Mouse (Mus musculus): ENCODE results near the gene Rap1gap2. TPM values are rescaled to one million over a fixed set of nuclear protein-coding genes. Genes with fewer than 3 reads are reported as not detected.

Gene Rap1gap2
- polyA plus RNA-seq, 1 experiment: 9.9 TPM

DNA sequence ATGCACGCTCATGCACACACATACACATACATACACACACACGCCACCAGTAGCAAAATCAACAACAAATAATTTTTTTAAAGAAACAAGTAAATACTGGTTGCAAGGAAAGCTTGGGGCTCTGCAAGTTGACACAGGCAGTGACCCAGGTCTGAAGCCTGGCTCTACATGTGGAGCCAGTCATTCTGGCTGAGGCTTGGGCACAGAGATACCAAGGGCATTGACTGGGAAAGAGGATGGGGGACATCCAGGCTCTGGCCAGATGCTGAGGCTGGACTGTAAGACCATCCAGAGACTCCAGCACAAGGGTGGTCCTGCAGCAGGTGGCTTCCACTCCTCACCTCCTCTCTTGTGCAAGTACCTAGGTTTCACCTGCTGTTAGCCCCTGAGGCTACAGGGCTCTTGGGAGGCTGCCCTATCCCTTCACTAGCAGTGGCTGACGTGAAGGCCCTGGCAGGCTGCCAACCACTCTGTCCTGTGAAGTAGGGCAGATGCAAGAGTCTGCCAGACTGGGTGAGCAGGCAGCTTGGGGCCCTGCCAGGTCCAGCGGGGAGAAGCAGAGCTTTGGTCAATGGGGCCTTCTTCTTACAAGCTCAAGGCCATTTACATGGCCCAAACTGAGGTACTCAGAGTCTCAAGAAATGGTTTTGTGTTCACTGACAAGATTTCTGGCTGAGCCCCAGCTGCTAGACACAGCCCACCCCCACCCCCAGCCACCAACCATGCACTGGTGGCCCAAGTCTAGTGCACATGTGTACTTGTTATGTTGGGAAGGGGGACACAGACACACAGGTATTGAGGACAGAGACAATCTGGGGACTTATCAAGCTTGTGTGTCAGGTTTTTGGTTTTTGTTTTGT, 201.9 kb downstream of the Rap1gap2 start:
- TF ChIP-seq POLR2A (IDR thresholded peaks at IDR 0.05; ENCODE audit: borderline replicate concordance, control insufficient read depth, low read depth, low read length) (no peak), CTCF (IDR thresholded peaks at IDR 0.05; ENCODE audit: control insufficient read depth, insufficient read depth, low read length) (no peak)
- H3K27ac ChIP-seq (ENCODE audit: control insufficient read depth, insufficient read depth, low read depth, low read length, poor library complexity): no peak overlapping the region
- no peaks in the 10 kb centered on the region for H3K4me1 ChIP-seq (ENCODE audit: control insufficient read depth, insufficient read depth, low read length)
- WGBS: 43% methylated on average over 4 of the region's 4 CpGs
- H3K4me3 ChIP-seq (replicated peaks; ENCODE audit: control insufficient read depth, low read depth, low read length): no peak overlapping the region

DNA sequence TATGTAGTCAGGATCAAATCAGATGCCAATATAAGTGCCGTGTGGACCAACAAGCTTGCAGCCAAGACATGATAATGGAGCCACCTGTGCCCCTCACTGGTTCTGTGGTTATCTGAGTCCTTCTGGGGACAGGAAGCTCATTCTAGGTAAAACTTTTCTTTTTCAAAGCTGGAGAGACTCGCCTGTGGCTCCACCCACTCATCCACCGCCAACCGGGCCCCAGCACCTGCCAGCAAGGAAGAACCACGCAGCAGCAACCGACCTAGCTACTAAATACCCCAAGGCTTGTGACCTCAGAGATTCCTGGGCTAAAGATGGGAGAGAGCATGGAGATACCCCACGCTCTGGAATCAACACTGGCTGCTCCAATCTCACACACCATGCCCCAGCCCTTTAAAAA, 205.5 kb downstream of the Rap1gap2 start:
- 61% methylated on average over 7 of the region's 7 CpGs for WGBS
- no peak overlapping the region for H3K4me3 ChIP-seq (replicated peaks; ENCODE audit: control insufficient read depth, low read depth, low read length)
- no peaks in the 10 kb centered on the region for H3K4me1 ChIP-seq (ENCODE audit: control insufficient read depth, insufficient read depth, low read length)
- no peak overlapping the region for H3K27ac ChIP-seq (ENCODE audit: control insufficient read depth, insufficient read depth, low read depth, low read length, poor library complexity)
- TF ChIP-seq CTCF (IDR thresholded peaks at IDR 0.05; ENCODE audit: control insufficient read depth, insufficient read depth, low read length) (no peak), POLR2A (IDR thresholded peaks at IDR 0.05; ENCODE audit: borderline replicate concordance, control insufficient read depth, low read depth, low read length) (no peak)

- H3K4me1 ChIP-seq (ENCODE audit: control insufficient read depth, insufficient read depth, low read length): no peaks in the 10 kb centered on the region
- 64% methylated on average over 2 of the region's 2 CpGs for WGBS
- no peak for TF ChIP-seq POLR2A (IDR thresholded peaks at IDR 0.05; ENCODE audit: borderline replicate concordance, control insufficient read depth, low read depth, low read length)
Observed at GRCm38 (mm10) chr11:74404216-74404615, 206.5 kb downstream of the Rap1gap2 start.

DNA sequence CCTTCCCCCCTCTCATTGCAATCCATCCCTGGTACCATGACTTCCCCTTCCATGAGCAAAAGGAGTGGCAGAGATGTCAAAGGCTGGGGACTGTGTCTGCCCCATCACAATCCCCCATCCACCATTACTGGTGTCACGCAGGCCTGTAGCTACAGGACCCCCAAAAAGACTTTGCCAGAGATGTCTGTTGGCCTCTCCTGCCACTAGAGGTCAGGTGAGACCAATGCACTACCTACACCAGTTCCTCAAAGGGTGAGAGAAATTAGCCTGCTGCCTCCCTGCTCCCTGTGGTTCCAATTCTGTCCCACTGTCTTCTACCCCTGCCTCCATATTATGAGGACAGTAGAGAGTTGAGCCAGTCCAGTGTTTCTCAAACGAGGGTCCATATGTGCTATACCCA, 208.6 kb downstream of the Rap1gap2 start:
- H3K4me3 ChIP-seq (replicated peaks; ENCODE audit: control insufficient read depth, low read depth, low read length): no peak overlapping the region
- no peak for TF ChIP-seq POLR2A (IDR thresholded peaks at IDR 0.05; ENCODE audit: borderline replicate concordance, control insufficient read depth, low read depth, low read length)
- peak; percentile 29; the same call in 1 of the 2 replicates for TF ChIP-seq CTCF (IDR thresholded peaks at IDR 0.05; ENCODE audit: control insufficient read depth, insufficient read depth, low read length)
- no peaks in the 10 kb centered on the region for H3K4me1 ChIP-seq (ENCODE audit: control insufficient read depth, insufficient read depth, low read length)
- H3K27ac ChIP-seq (ENCODE audit: control insufficient read depth, insufficient read depth, low read depth, low read length, poor library complexity): no peak overlapping the region
- 29% methylated on average over 2 of the region's 2 CpGs for WGBS

More at GRCm38 (mm10) chr11:74404216-74404615, 206.5 kb downstream of the Rap1gap2 start:
- Histone ChIP-seq H3K27ac (ENCODE audit: control insufficient read depth, insufficient read depth, low read depth, low read length, poor library complexity) (no peak overlapping the region), H3K4me3 (replicated peaks; ENCODE audit: control insufficient read depth, low read depth, low read length) (no peak overlapping the region)

GRCm38 (mm10) chr11:74395583-74395982, 215.1 kb downstream of the Rap1gap2 start:
- WGBS: 82% methylated on average over 18 of the region's 18 CpGs
- H3K4me1 ChIP-seq (ENCODE audit: control insufficient read depth, insufficient read depth, low read length): no peaks in the 10 kb centered on the region
- H3K4me3 ChIP-seq (replicated peaks; ENCODE audit: control insufficient read depth, low read depth, low read length): no peak overlapping the region
- H3K27ac ChIP-seq (ENCODE audit: control insufficient read depth, insufficient read depth, low read depth, low read length, poor library complexity): no peak overlapping the region
- TF ChIP-seq CTCF (IDR thresholded peaks at IDR 0.05; ENCODE audit: control insufficient read depth, insufficient read depth, low read length): no peak
- no peak for TF ChIP-seq POLR2A (IDR thresholded peaks at IDR 0.05; ENCODE audit: borderline replicate concordance, control insufficient read depth, low read depth, low read length)

GRCm38 (mm10) chr11:74393489-74393888, 217.2 kb downstream of the Rap1gap2 start:
- no peak overlapping the region for H3K4me3 ChIP-seq (replicated peaks; ENCODE audit: control insufficient read depth, low read depth, low read length)
- 94% methylated on average over 5 of the region's 5 CpGs for WGBS
- TF ChIP-seq POLR2A (IDR thresholded peaks at IDR 0.05; ENCODE audit: borderline replicate concordance, control insufficient read depth, low read depth, low read length): no peak
- TF ChIP-seq CTCF (IDR thresholded peaks at IDR 0.05; ENCODE audit: control insufficient read depth, insufficient read depth, low read length): no peak
- no peaks in the 10 kb centered on the region for H3K4me1 ChIP-seq (ENCODE audit: control insufficient read depth, insufficient read depth, low read length)
- H3K27ac ChIP-seq (ENCODE audit: control insufficient read depth, insufficient read depth, low read depth, low read length, poor library complexity): no peak overlapping the region

GRCm38 (mm10) chr11:74392903-74393302, 217.8 kb downstream of the Rap1gap2 start:
- TF ChIP-seq POLR2A (IDR thresholded peaks at IDR 0.05; ENCODE audit: borderline replicate concordance, control insufficient read depth, low read depth, low read length): no peak
- no peak for TF ChIP-seq CTCF (IDR thresholded peaks at IDR 0.05; ENCODE audit: control insufficient read depth, insufficient read depth, low read length)
- WGBS: 86% methylated on average over 6 of the region's 6 CpGs
- no peaks in the 10 kb centered on the region for H3K4me1 ChIP-seq (ENCODE audit: control insufficient read depth, insufficient read depth, low read length)
- no peak overlapping the region for H3K4me3 ChIP-seq (replicated peaks; ENCODE audit: control insufficient read depth, low read depth, low read length)
- H3K27ac ChIP-seq (ENCODE audit: control insufficient read depth, insufficient read depth, low read depth, low read length, poor library complexity): no peak overlapping the region

GRCm38 (mm10) chr11:74391899-74392298, 218.8 kb downstream of the Rap1gap2 start:
- Histone ChIP-seq H3K4me3 (replicated peaks; ENCODE audit: control insufficient read depth, low read depth, low read length) (no peak overlapping the region), H3K4me1 (ENCODE audit: control insufficient read depth, insufficient read depth, low read length) (no peaks in the 10 kb centered on the region), H3K27ac (ENCODE audit: control insufficient read depth, insufficient read depth, low read depth, low read length, poor library complexity) (no peak overlapping the region)
- WGBS: 61% methylated on average over 11 of the region's 11 CpGs
- TF ChIP-seq CTCF (IDR thresholded peaks at IDR 0.05; ENCODE audit: control insufficient read depth, insufficient read depth, low read length) (no peak), POLR2A (IDR thresholded peaks at IDR 0.05; ENCODE audit: borderline replicate concordance, control insufficient read depth, low read depth, low read length) (no peak)
